Mouse (Mus musculus) frontal cortex, postnatal 10 days (tissue): ENCODE measurements around the gene Prnp.

Experiments
- DNase-seq, 2 experiments: peaks; one replicate each; pipeline ENCODE4 v3.0.0; 2022; ENCODE audit warnings: low spot score in 2 of 2, mixed read lengths in 1 of 2

The Prnp gene

DNA sequence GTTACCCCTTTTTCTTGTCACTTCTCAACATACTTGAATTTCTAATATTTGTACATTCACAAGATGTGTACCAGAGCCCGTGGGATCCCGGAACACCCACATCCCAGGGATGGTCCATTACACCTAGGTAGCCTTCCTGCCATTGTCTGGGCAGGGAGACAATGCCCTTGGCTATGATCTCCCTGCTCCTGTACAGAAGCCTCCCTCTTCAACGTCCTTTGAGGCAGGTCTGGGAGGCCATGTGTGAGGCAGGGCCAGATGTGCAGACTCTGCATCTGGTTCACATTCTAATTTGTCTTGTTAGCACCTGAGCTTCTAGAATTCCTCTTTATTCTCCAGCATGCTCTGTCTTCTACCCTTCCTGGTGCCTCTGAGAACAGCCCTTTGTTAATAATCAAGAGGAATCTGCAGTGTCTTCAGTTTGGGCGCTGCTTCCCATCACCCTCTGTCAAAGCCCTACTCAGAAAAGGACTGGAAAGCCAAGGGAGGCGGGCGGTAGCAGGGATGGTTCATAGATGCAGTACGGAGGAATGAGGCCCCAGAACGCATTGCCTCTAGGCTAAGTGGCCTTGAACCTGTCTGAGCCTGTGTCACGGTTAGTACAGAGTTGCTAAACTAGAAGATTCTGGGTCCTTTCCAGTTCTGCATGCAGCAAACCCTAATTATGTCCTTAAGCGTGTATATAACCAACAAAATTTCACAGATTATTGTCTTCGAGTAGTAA lies 39.4 kb downstream of the Prnp start:
- peak in 1 of 2 experiments; percentile 3 for DNase-seq

DNA sequence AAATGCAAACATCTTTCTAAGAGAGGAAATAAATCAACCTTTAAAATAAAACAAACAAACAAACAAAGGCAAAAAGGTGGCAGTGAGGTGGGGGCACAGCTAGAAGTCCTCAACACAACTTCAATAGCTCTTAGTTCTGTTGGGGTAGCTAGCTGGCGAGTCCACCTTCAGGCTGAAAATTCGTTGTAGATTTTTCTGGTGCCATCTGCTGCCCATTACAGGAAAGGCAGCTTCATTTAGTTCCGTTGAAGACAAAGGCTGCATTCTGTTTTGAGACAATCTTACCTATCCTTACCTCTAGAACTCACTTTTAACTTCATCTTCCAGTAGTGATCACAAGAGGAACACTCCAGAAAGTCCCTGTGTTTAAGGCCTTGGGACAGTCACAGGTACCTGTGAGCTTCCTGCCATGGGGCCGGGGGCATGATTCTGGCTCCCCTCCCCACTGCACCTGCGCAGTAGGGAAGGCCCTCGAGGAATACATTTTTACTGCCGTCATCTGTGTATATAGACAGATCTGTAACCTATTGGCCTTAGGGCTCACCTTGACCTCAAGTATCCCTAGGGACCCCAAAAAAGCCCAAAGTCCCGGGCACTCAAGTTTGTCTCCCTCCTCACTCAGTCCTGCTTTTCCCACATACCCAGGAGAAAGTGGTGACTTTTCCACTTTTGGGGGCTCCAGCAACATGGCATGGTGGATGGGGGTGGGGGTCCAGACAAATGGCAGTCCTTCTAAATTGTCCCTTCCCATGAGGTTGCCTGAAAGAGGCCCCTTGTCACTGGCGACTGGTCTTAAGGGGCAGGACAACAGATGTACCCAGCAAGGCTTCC lies 40.3 kb downstream of the Prnp start:
- peak in 1 of 2 experiments; percentile 54 for DNase-seq

DNA sequence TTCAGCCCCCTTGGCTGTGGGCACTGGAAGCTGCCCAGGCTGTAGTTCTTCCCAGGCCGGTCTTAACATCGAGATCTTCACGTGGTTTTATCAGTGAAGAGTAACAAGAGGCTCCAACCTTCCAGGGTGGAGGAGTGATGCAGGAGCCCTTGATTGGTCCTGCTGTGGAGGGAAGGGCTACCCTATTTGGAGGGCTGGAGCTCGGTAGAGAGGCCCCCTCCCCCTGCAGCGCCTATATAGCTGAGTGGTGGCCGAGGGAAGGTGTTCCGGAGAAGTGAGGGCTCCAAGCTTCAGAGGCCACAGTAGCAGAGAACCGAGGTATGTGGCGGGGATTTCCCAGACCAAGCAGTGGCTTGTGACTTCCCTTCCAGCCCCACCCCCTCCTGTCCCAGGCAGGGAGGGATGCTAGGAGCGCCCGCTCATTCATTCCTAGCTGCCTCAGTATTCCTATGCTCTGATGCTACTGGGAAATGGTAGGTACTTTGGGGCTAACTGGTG lies 40.9 kb downstream of the Prnp start, which contains the start of gene Prnd:
Gene Prnd, plus strand, starts transcription at position 264 of the 498 bp plus-strand sequence.
- DNase-seq: no peak

DNA sequence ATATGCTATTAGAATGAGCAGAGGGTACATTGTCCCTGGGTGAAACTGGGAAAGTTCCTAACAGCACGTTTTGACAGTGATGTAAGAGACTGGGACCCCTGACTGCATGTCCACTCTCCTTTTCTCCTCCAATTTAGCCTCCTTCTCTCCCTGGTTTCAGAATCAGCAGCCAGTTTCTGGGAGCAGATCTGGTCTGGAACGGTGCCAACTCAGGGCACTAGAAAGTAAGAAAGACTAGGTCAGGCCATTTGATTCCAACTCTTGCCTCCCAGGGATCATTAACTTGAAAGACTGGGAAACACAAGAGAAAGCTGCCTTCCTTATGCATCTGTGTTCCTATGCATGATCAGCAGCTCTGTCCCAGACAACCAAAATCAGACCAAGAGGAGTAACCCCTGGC lies 42.7 kb downstream of the Prnp start:
- DNase-seq: peak in 1 of 2 experiments; percentile 8

DNA sequence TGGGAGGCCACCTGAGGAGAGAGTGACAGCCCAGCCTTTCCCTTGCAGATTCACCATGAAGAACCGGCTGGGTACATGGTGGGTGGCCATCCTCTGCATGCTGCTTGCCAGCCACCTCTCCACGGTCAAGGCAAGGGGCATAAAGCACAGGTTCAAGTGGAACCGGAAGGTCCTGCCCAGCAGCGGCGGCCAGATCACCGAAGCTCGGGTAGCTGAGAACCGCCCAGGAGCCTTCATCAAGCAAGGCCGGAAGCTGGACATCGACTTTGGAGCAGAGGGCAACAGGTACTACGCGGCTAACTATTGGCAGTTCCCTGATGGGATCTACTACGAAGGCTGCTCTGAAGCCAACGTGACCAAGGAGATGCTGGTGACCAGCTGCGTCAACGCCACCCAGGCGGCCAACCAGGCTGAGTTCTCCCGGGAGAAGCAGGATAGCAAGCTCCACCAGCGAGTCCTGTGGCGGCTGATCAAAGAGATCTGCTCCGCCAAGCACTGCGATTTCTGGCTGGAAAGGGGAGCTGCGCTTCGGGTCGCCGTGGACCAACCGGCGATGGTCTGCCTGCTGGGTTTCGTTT lies 43.3 kb downstream of the Prnp start:
- no peak for DNase-seq

DNA sequence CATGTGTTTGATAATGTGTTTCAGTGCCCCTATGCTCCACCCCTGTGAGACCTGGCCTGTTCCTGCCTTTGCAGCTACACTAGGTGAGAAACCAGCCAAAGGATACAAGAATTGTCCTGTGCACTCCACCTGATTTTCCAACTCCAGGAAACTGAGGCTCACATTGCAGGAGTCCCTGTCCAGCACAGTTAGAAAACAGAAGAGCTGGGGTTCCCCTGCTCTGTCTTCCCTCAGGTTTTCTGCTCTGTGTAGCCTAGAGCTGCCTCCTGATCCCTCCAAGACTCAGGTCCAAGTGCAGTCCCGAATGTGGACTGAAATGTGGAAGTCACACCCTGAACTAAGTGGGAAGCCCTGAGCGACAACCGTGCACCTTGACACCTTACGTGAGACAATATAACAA lies 44.0 kb downstream of the Prnp start:
- no peak for DNase-seq

DNA sequence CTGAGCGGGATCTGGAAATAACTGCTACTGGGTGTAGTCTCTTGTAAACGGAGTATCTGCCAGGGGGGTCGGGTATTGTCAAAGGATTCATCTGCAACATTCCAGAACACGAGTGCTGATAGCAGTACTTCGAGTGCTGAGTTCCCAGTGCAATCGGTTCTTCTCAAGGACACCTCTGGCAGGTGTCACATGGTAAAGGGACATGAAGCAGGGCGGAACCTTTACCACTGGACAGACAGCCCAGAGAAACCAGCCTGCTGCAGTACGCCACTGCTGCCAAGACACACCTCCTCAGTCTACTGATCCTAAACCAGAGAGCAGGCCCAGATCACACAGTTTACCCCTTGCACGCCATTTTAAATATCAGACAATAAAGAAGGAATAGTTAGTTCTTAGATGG lies 45.1 kb downstream of the Prnp start:
- DNase-seq: no peak

DNA sequence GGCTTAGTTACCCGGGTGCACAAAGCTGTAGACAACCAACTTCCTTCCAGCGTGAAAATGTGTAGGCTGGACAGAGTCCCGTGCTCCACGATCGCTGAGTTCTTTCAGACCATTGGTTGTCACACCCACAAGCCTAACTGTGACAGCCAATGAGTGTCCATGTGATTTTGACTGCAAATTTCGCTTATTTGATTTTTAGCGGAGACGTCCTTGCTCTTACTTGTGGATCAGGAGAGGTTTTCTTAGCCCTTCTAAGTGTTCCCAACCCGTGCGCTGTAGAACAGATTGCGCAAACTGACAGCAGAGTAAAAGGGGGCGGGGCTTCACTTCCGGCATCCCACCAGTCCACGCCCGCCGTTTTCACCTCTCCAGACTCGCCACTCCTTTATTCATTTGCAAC lies 45.5 kb downstream of the Prnp start:
- DNase-seq: no peak

DNA sequence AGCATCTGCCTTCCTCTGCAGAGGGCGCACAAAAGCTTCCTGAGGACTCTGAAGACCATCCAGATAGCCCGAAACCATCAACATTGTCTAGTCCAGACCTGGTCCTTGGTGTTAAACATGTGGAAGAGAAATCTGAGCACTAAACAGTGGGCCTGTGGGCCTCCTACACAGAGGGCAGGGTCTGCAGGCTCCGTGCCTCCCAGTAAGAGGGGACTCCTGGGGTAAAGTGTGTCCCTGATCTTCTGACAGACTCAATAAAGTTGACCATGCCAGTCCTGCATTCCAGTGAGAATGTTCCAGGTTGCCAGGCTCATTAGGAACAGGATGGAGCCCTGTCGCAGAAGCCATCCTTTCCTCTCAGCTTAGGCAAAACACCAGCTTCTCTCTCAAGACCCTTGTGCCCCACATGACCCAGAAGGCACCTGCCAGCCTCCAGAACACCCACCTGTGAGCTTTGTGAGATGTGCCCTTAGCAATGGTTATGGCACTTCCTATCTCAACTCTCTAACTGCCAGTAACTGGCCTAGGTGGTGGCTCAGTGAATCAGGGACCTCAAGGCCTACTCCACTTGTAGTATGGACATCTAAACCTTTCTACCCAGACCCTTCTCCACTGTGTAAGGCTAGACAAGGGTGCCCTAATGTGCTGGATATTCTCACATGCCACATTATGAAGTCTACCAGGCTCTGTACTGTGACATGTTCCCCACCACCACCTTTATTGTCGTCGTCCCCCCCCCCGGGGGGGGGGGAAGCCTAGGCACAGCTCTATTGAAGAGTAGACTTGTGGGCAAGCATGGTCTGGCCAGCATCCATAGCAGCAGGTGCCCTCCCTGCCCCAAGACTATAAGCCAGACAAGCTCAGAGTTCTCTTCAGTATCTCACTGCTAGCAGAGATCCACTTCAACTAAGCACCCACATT lies 46.9 kb downstream of the Prnp start:
- DNase-seq: peak in 1 of 2 experiments; percentile 4

DNA sequence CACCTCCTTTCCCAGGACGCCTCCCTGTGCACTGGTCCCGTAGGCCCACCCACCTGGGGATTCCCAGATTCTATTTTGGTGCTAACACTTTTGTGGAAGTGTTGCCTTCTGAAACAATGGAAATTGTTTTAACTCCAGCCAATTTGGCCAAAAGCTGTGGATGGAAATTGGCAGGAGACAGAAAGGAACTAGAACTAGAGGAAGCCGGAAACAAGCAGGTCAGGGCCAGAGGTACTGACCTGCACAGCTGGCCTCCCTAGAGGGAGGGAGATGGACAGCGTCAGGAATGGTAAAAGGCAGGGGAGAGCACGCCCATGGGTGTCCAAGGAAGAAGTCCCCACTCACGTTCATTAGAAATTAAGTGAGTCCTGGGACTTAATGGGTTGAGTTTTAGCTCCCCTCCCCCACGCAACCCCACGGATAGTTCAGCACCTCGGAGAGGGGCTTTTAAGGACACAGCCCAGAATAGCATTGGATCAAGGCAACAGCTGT lies 48.0 kb downstream of the Prnp start:
- DNase-seq: peak in 1 of 2 experiments; percentile 4

DNA sequence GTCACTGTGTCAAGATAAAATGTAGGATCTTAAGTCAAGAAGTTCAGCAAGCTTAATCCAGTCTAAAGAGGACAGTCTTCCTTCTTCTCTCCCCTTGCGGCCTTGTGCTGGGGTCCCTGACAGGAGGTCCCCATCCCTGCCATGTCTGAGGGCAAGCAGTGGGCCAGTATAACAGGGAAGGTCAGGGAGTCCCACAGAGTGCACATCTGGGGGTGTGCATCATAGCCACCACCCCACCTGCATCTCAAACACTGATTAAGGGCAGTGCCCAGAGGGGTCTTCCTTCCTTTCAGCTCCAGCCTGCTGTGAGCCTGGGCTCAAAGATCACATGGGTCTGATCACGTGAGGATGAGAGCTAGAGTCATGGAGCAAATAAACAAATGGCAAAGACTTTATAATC lies 51.9 kb downstream of the Prnp start:
- DNase-seq: peak in 1 of 2 experiments; percentile 2

DNA sequence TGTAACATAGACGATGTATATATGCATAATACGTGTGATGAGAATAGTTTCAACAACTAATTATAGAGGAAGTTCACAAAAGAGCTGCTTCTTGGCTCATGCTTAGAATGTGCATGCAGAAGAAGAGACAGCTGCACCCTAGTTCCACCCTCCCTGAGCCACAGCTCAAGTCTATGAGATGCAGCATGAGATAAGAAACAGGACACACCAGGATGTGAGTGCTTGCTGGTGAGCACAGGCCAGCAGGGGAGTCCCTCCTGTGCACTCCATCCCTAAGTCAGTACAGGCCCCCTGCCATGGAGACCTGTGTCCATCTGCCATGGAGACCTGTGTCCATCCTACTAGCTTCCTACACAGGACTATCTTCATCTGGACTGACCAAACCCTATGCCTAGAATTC lies 60.9 kb downstream of the Prnp start:
- peak in 1 of 2 experiments; percentile 4 for DNase-seq

DNA sequence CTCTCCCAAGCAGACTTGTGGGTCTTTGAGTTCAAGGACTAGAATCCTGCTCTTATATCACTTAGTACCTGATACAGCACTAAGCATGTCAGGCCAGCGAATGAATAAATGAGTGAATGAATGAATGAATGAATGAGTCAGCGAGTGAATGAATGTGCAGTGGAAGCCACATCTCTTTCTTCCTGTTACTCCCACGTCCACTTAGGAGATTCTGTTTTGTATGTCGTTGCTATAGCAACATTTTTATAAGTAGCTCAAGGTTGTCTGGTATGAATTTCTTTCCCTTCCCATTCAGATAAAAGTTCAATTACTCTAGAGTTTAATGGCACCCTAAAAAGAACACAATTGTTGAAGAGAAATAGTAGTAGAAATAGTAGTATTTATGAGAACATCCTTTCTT lies 61.4 kb downstream of the Prnp start:
- no peak for DNase-seq

DNA sequence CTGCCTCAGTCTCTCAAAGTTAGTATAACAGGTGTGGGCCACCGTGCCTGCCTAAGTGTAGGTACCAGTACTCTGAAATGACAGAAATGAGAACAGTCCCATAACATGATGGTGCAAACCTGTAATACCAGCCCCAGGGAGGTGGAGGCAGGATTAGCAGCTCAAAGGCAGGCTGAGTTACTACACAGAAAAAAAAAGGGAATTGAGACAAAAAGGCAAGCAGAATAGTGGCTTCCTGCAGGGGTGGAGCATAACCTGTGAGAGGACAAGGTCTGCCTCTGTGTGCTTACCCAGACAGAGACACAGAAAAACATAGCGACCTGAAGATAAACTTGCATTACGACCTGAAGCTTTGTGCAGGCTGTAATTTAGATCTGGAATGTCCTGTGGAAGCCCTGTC lies 66.9 kb downstream of the Prnp start:
- DNase-seq: peak in 1 of 2 experiments; percentile 2

DNA sequence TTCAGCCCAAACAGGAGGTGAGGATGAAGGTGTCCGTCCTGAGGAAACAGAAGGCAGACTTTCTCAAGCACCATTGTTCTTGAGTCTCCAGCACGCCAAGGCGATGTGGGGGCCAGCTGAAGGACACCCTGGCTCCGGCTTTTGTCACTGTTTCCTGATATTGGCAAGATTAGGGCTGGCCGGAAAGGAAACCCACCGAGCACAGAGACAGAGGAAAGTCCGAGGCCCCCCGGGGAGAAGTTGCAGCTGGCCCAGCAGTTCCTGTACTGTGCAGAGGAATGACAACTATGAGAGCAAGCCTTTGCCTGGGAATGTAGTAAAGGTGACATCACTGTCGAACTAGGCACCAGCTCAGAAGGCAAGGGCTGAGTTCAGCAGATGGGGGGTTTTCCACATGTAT lies 71.1 kb downstream of the Prnp start:
- DNase-seq: peak in 1 of 2 experiments; percentile 16

DNA sequence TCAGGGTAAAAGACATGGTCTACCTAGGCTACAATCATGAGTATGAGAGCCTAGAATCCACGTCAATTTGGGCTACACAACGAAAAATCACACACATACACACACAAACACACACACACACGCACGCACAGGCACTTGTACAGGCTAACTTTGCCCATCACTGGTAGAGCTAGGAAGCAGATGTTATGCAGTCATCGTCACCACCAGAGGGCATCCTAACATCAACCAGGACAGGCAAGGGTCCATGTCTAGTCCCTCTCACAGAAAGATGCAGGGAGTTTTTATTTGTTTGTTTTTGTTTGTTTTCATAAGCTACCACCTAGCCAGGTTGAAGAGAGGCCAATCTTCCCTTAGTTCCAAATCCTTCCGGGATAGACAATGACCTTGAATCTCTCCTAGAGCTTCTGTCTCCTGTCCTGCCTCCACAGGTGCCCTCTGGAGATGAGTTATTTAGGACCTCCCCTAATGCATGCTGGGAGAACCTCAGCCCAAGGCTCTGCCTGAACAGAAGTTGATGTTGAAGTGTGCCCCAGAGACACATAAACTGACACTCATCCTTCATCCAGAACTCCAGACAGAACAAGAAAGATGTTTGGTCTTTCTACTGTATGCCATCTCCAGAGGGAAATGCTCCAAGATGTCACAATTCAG lies 72.9 kb downstream of the Prnp start:
- DNase-seq: peak in 1 of 2 experiments; percentile 43

DNA sequence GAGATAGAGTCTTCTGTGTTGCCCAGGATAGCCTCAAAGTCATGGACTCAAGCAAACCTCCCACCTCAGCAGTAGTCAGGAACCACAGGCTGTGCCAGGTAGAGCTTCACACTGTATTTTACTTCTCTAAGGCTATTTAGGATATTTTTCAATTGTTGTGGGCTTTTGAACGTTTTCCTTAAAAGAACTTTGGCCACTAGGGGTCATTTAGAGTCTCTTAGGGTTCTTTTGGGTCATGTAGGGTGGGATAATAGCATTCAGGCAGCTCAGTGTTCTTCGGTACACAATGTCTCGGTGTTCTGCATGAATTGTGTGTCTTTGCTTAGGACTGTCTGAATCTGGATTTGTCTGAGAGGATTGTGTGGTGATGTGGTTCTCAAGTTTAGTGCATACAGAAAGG lies 78.2 kb downstream of the Prnp start:
- DNase-seq: no peak
